Mouse (Mus musculus): ENCODE data around the gene Nek5. TPM values are rescaled to one million over a fixed set of nuclear protein-coding genes. Genes with fewer than 3 reads are reported as not detected.
"Not testable (repeated sequence)": the region's sequence is repeated elsewhere in the genome, so short reads cannot be mapped to it uniquely, and the experiment has no call there.

The Nek5 gene
- total RNA-seq (2017), result not detected in 2 replicates

GRCm38 (mm10) chr8:22124220-22125152, at the start of gene Nek5:
Nek5 (minus strand) TSS chr8:22125053.
- ATAC-seq (replicated peaks in 1 of 2; ENCODE audit: insufficient read depth in 1 of 2, low FRiP score in 2 of 2, low TSS enrichment in 1 of 2, low read depth in 1 of 2, poor library complexity in 2 of 2, severe bottlenecking in 2 of 2), result peak; percentile 86 to 89

GRCm38 (mm10) chr8:22169167-22169566, 44.3 kb upstream of the Nek5 start:
- no peak for ATAC-seq (replicated peaks in 1 of 2; ENCODE audit: insufficient read depth in 1 of 2, low FRiP score in 2 of 2, low TSS enrichment in 1 of 2, low read depth in 1 of 2, poor library complexity in 2 of 2, severe bottlenecking in 2 of 2)

- ATAC-seq (replicated peaks in 1 of 2; ENCODE audit: insufficient read depth in 1 of 2, low FRiP score in 2 of 2, low TSS enrichment in 1 of 2, low read depth in 1 of 2, poor library complexity in 2 of 2, severe bottlenecking in 2 of 2), result peak; percentile 93 to 98
These were observed 41.3 kb upstream of the Nek5 start, which contains the start of gene Nek3 for GRCm38 (mm10) chr8:22166080-22166603. Nek3 (minus strand) TSS chr8:22166435.

- peak; percentile 27 to 46; a peak in 2 of 4 replicates for ATAC-seq (replicated peaks in 1 of 2; ENCODE audit: insufficient read depth in 1 of 2, low FRiP score in 2 of 2, low TSS enrichment in 1 of 2, low read depth in 1 of 2, poor library complexity in 2 of 2, severe bottlenecking in 2 of 2)
These were observed 40.6 kb upstream of the Nek5 start for GRCm38 (mm10) chr8:22165251-22166079.

GRCm38 (mm10) chr8:22164431-22164830, 39.6 kb upstream of the Nek5 start:
- ATAC-seq (replicated peaks in 1 of 2; ENCODE audit: insufficient read depth in 1 of 2, low FRiP score in 2 of 2, low TSS enrichment in 1 of 2, low read depth in 1 of 2, poor library complexity in 2 of 2, severe bottlenecking in 2 of 2), result no peak

GRCm38 (mm10) chr8:22162206-22162605, 37.4 kb upstream of the Nek5 start:
- ATAC-seq (replicated peaks in 1 of 2; ENCODE audit: insufficient read depth in 1 of 2, low FRiP score in 2 of 2, low TSS enrichment in 1 of 2, low read depth in 1 of 2, poor library complexity in 2 of 2, severe bottlenecking in 2 of 2), result no peak

- ATAC-seq (replicated peaks in 1 of 2; ENCODE audit: insufficient read depth in 1 of 2, low FRiP score in 2 of 2, low TSS enrichment in 1 of 2, low read depth in 1 of 2, poor library complexity in 2 of 2, severe bottlenecking in 2 of 2), result no peak
These were observed 25.5 kb upstream of the Nek5 start for GRCm38 (mm10) chr8:22150345-22150663.

GRCm38 (mm10) chr8:22149643-22150344, 24.9 kb upstream of the Nek5 start:
- ATAC-seq (replicated peaks in 1 of 2; ENCODE audit: insufficient read depth in 1 of 2, low FRiP score in 2 of 2, low TSS enrichment in 1 of 2, low read depth in 1 of 2, poor library complexity in 2 of 2, severe bottlenecking in 2 of 2), result no peak

- no peak for ATAC-seq (replicated peaks in 1 of 2; ENCODE audit: insufficient read depth in 1 of 2, low FRiP score in 2 of 2, low TSS enrichment in 1 of 2, low read depth in 1 of 2, poor library complexity in 2 of 2, severe bottlenecking in 2 of 2)
These were observed 23.5 kb upstream of the Nek5 start for GRCm38 (mm10) chr8:22148367-22148740.

GRCm38 (mm10) chr8:22147706-22148366, 23.0 kb upstream of the Nek5 start:
- no peak for ATAC-seq (replicated peaks in 1 of 2; ENCODE audit: insufficient read depth in 1 of 2, low FRiP score in 2 of 2, low TSS enrichment in 1 of 2, low read depth in 1 of 2, poor library complexity in 2 of 2, severe bottlenecking in 2 of 2)

- ATAC-seq (replicated peaks in 1 of 2; ENCODE audit: insufficient read depth in 1 of 2, low FRiP score in 2 of 2, low TSS enrichment in 1 of 2, low read depth in 1 of 2, poor library complexity in 2 of 2, severe bottlenecking in 2 of 2), result no peak
These were observed 21.0 kb upstream of the Nek5 start for GRCm38 (mm10) chr8:22145831-22146230.

- no peak; a peak in 1 of 4 replicates for ATAC-seq (replicated peaks in 1 of 2; ENCODE audit: insufficient read depth in 1 of 2, low FRiP score in 2 of 2, low TSS enrichment in 1 of 2, low read depth in 1 of 2, poor library complexity in 2 of 2, severe bottlenecking in 2 of 2)
These were observed 19.1 kb upstream of the Nek5 start for GRCm38 (mm10) chr8:22143764-22144491.

- no peak for ATAC-seq (replicated peaks in 1 of 2; ENCODE audit: insufficient read depth in 1 of 2, low FRiP score in 2 of 2, low TSS enrichment in 1 of 2, low read depth in 1 of 2, poor library complexity in 2 of 2, severe bottlenecking in 2 of 2)
These were observed 17.7 kb upstream of the Nek5 start for GRCm38 (mm10) chr8:22142592-22142991.

- no peak for ATAC-seq (replicated peaks in 1 of 2; ENCODE audit: insufficient read depth in 1 of 2, low FRiP score in 2 of 2, low TSS enrichment in 1 of 2, low read depth in 1 of 2, poor library complexity in 2 of 2, severe bottlenecking in 2 of 2)
These were observed 17.1 kb upstream of the Nek5 start for GRCm38 (mm10) chr8:22141836-22142385.

GRCm38 (mm10) chr8:22136462-22136861, 11.6 kb upstream of the Nek5 start:
- not testable (repeated sequence) for ATAC-seq (replicated peaks in 1 of 2; ENCODE audit: insufficient read depth in 1 of 2, low FRiP score in 2 of 2, low TSS enrichment in 1 of 2, low read depth in 1 of 2, poor library complexity in 2 of 2, severe bottlenecking in 2 of 2)

- no peak for ATAC-seq (replicated peaks in 1 of 2; ENCODE audit: insufficient read depth in 1 of 2, low FRiP score in 2 of 2, low TSS enrichment in 1 of 2, low read depth in 1 of 2, poor library complexity in 2 of 2, severe bottlenecking in 2 of 2)
These were observed 9.9 kb upstream of the Nek5 start for GRCm38 (mm10) chr8:22134750-22135135.
